Mouse (Mus musculus) kidney, postnatal 14 days (tissue): ENCODE data around the gene Suco.
A peak's percentile ranks its signal among the peaks of the same experiment; 100 is the strongest.

Experiments used
- DNase-seq: peaks from one replicate; pipeline ENCODE4 v3.0.0; 2022; ENCODE audit warnings: mixed read lengths

Suco gene

DNA sequence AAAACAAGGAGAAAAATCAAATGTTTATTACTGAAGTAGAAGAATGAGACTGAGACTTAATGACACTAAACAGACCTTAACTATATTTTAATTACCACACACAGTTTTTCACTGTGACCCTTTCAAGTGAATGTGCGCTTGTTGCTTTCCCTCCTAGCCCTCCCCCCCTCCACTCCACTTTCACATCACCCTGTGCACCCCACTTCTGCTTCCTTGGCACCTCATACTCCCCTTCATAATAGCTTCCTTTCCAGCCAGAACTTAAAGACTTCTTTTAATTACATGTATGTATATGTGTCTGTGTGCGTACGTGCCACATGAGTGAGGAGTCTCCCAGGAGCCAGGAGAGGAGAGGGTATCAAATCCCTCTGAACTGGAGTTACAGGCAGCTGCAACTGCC is 12.3 kb upstream of the Suco start:
- DNase-seq: no peak

GRCm38 (mm10) chr1:161887679-161888260 is 11.3 kb upstream of the Suco start:
- no peak for DNase-seq

DNA sequence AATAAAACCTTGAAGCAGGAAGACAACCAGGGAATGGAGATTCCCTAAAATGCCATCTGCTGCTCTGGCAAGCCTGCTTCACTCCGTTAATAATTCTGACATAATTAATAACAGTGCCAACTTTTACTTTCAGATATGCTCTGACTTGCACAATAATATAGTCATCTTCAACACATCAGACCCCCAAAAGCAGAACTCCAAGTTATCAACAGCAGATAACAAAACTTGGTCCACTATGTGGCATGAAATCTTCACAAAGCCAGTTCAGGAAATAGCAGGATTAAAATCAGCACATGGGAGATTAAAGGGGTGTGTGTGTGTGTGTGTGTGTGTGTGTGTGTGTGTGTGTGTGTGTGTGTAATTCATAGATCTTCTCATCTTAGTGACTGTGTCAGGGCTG is 9.3 kb upstream of the Suco start:
- no peak for DNase-seq

DNA sequence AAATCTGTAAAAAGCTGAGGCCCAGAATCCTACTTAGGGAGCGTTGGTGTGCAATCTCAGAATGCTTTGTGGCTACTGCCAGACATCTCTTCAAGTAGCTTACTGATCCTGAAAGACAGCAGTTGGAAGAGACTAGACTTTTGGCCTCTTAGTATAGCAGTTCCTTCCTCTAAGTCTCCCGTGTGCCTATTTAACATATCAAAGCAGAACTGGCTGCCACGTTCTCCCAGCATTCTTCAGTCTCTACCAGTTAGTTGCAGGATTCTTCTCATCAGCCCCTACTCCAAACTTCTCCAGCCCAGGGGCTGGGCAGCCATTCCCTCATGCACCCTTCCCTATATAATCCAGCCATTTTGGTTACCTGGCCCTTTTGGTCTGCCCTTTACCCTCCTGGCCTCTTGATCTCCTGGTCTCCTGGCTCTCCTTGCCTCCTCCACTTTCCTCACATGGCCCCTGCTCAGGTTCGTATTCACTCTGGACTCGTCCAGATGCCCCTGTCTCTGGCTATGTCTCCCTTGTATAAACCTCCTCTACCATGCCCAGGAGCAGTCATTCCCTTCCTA is 1.2 kb upstream of the Suco start:
- DNase-seq: peak; percentile 3

- peak; percentile 30 for DNase-seq
These were observed 553 bp downstream of the Suco start for GRCm38 (mm10) chr1:161875706-161876552.

DNA sequence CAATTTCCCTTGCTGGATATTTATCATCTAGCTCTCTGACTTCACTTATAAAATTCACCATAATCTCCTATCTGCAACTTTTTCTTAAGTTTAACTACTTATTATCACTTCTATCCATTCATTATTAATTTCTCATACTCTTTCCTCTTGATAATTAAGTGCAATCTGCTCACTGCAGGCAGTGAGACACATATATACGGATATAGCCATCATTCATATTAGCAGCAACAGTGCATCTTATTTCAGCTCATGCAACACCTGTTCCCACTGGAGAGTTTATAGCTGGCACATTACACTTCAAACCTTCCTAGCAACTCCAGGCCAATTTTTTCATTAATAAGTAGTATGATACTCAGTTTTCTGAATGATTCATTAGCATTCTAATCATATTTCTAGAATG is 7.1 kb downstream of the Suco start:
- DNase-seq: no peak

DNA sequence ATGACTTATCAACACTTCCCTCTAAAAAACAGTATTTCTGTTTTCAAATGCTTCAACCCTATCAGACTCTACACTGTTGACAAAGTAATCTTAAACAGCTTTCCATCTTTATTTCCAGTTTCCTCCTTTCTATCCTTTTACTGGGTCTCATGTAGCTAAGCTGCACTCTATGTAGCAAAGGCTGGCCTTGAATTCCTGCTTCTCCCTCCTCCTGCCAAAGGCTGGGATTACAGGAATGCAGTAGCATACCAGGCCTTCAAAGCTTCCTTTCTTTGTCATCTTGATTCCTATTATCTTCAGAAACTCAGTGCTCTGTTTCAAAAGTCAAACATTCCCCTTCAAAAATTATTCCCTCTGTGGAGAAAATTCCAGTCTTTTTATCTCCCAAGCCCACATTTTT is 8.1 kb downstream of the Suco start:
- no peak for DNase-seq

GRCm38 (mm10) chr1:161863742-161864141 is 12.7 kb downstream of the Suco start:
- DNase-seq: no peak

- no peak for DNase-seq
These were observed 17.2 kb downstream of the Suco start for GRCm38 (mm10) chr1:161859248-161859647.

- DNase-seq: no peak
These were observed 49.8 kb downstream of the Suco start for GRCm38 (mm10) chr1:161826677-161827076.

GRCm38 (mm10) chr1:161809428-161809827 is 67.1 kb downstream of the Suco start:
- no peak for DNase-seq

DNA sequence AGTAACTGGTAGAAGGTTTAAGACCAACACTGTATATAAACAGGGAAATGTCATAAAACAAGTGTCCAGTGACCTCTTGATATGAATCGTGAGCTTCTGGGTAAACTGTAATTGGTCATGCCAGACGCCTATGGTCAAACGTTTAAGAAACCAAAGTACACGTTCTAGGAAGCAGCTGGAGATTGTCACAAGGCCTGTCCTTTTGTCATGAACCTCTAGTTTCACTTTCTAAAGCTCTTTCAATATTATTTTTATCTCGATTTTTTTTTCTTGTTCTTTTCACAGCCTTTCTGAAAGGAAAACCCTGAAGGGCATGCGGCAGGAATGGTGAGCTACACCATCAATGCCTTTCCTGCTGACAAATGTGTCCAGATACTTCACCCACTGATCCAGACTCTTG is 67.5 kb downstream of the Suco start:
- DNase-seq: no peak

DNA sequence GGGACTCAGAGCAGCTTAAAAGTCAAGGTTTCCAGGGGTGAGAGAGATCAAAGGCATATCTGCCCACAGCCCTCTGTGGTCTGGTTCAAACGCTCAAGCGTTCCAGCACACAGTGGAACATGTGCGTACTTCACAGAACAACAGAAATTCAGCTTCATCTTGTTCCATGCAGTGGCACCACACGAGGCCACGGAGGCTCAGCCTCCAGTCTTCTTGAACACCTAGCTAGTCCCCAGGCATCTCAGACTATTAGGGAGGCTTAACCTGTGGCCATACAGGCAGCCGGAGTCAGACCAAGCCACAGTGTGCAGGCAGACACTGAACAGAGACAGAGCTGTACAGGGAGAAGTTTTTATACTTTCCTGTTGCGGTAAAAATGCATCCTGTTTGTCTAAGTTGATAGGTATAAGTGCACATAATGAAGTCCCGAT is 71.9 kb downstream of the Suco start:
- no peak for DNase-seq

DNA sequence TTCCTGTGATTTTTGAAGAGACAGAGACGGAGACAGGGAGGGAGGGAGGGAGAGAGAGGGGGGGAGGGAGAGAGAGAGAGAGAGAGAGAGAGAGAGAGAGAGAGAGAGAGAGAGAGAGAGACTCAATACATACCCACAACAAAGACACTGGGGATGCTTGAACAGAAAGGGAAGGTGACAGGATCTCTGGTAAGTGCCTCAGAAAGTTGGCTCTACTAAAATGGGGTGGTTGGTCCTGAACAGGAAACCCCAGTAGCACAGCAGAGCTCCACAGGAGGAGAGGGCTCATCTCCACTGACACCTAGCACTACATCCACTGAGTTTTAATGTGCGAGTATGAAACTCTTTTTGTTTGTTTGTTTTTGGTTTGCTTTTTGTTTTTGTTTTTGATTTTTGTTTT is 75.2 kb downstream of the Suco start:
- no peak for DNase-seq

GRCm38 (mm10) chr1:161800256-161800655 is 76.2 kb downstream of the Suco start:
- DNase-seq: no peak

- no peak for DNase-seq
These were observed 76.7 kb downstream of the Suco start for GRCm38 (mm10) chr1:161799791-161800190.

DNA sequence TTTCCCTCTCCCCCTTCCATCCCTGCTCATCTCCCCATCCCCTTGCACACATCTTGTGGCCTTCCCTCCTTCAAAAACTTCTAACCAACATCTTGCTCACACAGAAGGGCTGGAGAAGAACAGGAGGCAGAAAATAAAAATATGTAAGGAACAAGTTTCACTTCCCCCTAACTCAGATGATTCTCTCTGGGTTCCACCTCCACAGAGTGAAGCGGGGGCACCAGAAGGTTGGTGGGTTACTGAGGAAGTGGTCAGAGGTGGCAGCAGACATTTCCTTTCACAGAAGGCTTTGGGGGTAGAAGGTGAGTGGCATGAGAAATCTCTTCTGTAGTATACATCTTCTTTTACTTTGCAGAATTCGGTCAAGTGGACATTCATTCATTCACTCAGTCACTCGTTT is 77.6 kb downstream of the Suco start:
- no peak for DNase-seq

DNA sequence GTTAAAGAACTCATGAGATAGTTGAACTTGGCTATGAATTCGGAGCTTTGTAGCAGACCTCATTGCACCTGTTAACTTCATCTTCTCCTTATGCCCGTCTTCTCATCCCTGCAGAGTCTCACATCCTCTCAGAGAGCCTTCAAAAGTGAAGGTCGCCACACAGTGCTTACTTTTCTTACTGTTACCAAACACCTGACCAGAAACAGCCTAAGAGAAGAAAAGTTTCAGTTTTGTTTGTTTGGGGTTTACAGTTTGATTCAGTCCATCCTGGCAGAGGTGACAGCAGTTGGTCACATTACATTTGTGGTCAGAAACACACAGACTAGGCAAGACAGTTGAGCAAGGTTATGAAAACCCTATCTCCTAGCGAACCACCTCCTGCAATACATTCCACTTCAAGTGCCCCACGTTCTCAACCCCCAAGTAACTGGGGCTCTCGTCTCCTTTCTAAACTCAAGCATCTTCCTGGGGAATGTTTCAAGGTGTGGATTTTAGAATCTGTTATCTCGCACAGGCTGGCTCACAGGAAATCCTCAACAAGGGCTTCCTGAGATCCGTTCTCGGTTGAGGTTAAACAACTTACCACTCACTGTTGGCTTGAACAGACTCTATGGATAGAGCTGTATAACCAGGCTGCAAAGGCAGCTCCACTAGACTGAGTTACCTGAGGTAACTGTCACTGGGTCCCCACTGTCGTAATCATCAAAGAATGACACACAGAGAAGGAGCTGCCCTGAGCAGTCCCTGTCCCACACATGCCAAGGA is 81.9 kb downstream of the Suco start:
- no peak for DNase-seq

DNA sequence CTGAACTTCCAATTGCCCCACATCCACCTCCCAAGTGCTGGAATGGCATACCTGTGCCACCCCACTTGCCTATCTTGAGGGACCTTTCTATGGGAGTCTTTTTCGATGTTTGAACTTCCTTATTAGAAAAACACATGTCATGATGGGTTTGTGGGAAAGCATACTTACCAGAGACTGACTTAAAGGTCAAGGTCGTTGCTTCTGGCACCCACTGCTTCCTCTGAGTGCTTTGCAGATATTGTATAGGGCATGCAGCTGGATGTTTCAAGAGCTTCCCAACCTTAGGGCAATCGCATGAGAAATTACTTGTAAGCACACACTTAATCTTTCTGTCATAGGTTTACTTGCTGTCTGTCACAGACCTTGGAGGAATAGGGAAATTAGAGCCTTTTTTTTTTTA is 83.2 kb downstream of the Suco start:
- no peak for DNase-seq

DNA sequence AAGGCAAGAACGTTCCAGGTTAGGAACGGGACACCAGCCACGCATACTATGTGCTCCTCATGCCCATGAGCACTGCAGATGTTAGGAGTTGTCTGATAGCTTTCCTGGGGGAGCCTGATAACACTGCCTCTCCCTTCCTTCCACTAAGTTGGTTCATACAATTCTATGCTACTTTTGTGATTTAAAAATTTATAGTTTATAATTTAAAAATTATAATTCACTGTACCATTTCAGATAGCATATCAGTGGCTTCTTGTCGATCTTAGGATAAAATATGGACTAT is 83.9 kb downstream of the Suco start:
- DNase-seq: no peak

GRCm38 (mm10) chr1:161791854-161792686 is 84.4 kb downstream of the Suco start:
- DNase-seq: no peak

DNA sequence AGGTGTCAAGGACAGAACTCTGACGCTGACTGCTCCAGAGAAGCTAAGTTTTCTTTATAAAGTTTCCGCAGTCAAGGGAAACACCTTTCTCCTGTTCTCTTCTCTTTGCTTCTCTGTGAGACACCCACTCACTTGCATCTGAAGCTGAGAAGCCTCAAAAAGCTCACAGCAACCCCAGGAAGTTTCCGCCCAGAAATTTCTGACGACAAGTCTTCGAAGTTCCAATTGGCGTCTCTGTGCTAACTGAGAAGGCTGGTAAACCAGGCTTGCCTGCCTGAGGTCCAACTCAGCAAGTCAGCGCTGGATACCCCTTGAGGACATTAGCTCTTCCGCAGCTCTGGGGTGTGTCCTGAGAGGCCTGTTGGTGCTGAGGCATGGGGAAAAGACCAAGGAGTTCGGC is 88.1 kb downstream of the Suco start, which contains the start of gene Fasl:
Fasl (minus strand) TSS at position 157 of the 400 bp plus-strand sequence.
- DNase-seq: no peak

- no peak for DNase-seq
These were observed 93.8 kb downstream of the Suco start for GRCm38 (mm10) chr1:161782725-161783124.
